Mouse (Mus musculus) cerebellum, adult 18-20 months (tissue): Measurements from ENCODE around the gene Cnot6.

Source experiments
- DNase-seq, 2 experiments: peaks; one replicate each; pipeline ENCODE4 v3.0.0; 2021

The Cnot6 gene

DNA sequence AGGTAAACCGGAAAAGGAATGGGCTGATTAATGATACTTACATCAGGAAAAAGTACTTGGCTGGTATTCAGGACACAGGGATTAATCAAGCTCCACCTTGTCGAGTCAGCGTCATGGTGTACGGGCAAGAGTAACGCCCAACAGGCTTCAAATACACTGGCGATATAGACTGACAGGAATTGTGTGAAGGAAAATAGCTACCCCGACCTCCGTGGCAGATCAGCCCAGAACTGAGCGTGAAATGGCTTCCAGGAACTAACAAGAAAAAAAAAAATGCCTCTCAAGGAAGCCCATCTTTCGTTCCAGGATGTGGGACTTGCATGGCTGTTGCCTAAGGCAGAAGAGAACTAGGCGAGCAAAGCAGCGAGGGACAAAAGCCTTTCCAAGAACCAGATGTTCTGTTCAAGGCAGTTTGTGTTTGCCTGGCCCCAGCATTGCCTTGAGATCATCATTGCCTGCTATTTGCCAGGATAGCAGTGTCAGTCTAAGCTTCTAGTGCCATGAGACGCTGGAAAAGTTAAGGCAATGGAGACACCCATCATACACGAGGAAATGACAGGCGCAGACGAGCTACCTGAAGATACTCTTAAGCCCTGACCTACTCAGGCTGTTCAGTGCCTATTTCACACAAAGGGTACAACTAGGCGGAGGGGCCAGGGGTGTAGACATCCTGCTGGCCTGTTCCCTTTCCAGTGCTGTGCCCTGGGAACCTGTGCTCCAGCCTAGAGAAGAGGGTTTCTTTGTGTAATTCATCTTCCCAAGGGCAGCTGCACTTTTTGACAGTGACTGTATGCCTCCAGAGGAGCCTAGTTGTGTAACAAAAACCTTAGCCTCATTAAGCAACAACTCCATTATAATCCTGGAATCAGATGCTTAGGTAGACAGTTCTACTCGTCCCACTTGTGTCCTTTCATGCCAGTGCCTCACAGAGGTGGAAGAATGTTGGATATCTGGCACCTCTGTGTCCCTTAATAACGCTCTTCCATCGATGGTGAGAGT, 1.1 kb upstream of the Cnot6 start:
- peak; percentile 17 to 37 for DNase-seq

DNA sequence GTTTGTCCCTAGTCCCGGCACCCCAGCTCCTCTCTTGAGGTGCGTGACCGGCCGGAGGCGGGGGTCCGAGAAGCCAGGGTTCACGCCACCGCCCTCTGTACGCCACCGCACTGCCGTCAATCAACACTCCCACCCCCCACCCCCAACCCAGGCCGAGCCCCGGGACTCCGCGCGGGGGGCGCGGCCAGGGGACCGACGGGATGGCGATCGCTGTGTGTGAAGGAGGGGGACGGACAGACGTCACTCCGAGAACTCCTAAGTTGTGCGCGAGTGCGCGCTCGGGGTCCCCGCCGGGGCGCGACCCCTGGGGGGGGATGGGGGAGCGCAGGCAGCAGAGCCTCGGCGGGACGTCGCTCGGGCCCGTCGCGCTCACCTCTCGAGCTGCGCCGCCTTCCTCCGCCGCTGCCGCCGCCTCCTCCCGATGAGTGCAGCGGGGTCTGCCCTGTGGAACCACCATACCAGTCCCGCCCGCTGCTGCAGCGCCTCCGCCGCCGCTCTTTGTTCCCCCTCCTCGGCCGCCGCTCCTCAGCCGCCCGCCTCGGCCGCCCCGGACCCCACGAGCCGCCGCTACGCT, 455 bp downstream of the Cnot6 start:
- DNase-seq: peak; percentile 46 to 49

DNA sequence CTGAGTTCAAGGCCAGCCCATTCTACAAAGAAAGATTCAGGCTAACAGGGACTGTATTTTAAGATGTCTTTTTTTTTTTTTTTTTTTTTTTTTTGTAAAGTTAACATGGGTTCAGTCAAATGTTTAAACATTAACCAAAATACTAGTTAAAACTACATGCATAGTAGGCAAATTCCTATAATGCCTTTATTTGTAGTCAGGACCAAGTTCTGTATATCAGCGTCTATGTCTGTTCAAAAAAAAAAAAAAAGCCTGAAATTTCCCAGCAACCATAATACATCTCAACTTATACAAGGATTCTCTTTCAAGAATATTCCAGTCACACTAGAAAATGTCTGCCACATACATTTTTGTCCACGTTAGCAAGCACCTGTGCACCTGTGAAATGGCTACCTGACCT, 1.9 kb downstream of the Cnot6 start:
- no peak for DNase-seq

DNA sequence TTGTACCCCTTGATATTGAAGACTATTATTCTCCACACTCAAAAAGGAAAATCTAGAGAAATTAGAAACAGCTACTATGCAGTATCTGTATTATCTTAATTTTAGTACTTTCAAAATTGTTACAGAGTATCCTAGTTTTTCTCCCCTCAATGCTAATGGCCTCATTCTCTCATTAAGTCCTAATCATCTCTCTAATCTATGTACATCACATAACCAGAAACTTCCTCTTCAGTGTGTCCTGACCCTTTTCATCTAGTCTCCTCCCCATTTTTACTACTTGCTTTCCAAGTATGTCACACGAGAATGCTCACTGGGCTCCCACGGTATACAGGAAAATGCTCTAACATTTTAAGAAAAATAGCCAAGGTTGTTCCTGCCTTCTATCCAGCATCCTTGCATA, 4.7 kb downstream of the Cnot6 start:
- DNase-seq: no peak

DNA sequence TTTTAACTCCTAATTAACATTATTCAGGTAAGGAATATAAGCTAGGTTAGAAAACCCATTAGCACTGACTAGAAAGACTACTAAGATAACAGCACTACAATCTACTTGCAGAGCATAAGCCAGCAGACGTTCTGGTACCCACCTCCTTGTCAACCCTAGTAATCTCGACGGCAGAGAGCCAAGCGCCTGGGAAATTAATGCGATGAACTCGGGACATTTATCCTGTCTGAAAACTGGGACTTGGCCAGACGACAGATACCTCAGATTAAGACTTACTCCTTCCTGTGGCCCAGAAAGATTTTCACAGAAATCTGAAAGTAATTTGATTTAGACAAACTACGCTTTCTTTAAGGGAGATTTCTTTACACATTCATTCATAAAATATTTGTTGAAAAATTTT, 7.7 kb downstream of the Cnot6 start:
- no peak for DNase-seq

DNA sequence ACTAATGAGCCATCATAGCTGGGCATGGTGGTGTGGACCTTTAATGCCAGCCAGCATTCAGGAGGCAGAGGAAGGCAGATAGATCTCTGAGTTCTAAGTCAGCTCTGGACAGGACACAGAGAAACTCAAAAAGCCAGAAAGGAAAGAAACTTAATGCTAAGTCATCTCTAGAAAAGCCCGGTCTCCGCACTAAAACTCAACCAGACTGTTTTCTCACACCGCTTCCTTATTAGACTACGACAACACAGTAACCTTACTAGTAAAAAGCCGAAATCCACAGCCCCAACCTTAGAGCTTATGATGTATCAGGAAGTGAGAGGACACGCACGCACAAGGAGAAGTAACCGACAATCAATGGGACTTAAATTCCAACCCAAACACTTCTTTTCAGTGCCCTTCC, 10.5 kb downstream of the Cnot6 start:
- no peak for DNase-seq

DNA sequence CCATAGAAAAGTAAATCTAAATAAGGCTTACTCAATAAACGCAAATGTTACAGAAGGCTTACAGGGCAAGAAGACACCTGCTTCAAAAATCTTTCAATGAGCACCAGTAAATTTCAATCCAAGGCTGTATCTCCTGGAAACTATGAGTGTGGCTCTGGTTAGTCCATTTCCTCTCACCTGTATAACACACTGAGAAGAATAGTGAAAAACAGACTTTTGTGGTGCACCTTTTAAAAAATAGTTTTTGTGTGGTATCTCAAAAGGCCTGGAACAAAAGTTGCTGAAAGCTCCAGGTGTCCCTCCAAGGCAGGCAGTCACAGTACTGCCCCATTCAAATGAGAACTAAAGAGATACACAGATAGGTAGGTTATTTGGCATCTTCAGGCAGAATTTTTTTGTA, 13.4 kb downstream of the Cnot6 start:
- no peak for DNase-seq

DNA sequence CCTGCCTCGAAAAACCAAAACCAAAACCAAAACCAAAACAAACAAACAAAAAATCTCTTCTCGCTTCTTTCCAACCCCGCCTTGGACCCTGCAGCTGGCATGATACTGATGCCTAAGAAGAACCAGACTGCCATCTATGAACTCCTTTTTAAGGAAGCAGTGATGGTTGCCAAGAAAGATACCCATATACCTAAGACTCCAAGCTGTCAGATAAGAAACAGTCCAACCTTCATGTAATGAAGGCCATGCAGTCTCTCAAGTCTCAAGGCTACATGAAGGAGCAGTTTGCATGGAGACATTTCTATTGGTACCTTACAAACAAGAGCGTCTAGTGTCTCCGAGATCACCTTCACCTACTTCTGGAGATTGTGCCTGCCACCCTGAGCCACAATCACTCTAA, 14.7 kb downstream of the Cnot6 start:
- no peak for DNase-seq

DNA sequence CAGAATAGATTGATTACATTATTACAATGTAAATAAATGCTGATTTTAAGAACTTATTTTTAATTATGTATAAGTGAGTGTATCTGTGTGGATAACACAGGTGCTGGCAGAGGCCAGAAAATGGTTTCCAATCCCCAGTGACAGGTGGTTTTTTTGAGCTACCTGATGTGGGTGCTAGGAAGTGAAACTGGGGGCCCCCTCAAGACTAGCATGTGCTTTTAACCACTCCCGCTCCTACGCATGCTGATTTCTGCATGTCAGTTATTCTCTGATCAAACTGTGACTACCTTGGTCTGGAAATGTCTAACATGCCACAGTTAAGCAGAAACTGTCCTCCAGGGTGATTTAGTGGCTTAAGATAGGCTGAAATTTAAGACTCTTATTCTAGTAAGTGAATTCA, 16.1 kb downstream of the Cnot6 start:
- DNase-seq: no peak

DNA sequence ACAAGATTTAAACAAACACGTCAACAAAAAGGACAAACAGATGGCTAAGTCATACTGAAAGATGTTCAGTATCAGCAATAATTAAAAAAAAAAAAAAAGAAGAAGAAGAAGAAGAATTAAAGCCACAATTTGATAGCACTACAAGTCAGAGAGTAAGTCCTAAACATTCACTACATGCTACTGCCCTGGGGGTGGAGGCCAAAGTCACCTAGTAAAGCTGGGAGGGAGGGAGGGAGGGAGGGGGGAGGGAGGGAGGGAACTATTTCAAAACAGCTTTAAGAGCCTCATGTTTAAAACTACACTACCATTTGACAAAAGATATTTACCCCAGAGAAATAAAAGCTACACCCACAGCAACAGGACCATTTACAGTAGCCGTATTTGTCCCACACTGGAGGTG, 16.8 kb downstream of the Cnot6 start:
- DNase-seq: no peak

DNA sequence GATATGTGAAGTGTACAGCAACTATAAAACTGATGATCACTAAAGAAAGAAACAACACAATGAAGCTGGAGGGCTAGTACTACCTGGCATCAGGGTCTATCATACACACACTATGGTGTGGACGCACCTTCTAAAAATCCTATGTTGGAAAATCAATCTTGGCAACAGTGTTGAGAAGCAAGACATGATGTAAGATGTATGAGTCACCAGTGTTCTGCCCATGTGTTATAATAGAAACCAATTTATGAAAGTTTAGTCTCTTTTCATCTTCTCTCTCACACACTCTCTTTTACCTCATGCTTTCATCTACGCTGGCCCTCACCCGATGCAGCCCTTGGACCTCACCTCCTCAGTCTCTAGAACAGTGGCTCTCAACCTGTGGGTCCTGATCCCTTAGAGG, 17.5 kb downstream of the Cnot6 start:
- DNase-seq: no peak

DNA sequence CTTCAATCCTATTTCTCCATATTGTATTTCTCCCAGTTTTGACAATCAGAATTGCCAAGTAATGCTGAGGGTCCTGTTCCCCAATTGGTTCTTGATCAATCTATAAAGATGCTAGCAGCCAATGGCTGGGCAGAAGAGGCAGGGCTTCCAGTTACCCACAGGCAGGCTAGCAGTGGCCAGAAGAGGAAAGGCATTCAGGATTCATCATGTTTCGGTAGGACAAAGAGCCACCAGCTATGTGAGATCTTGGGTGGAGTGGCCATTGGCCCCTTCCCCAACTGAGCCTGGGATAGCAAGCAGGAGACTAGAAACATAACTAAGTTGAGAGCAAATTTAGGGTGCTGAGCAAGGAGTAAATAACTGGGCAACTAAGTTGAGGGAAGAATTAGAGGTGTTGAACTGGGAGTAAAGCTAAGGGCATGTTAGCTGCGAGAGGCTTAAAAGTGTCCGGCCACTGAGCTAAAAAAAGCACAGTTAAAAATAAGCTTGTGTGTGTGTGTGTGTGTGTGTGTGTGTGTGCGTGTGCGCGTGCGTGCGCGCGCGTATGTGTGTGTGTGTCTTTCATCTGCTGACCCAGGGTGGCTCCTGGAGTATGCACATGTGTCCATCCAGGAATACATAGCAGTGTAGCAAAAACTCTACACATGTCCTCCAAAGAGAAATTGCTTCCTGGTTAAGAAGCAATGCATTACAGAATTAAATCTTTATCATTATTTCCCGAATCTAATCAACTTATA, 28.1 kb downstream of the Cnot6 start:
- no peak for DNase-seq

DNA sequence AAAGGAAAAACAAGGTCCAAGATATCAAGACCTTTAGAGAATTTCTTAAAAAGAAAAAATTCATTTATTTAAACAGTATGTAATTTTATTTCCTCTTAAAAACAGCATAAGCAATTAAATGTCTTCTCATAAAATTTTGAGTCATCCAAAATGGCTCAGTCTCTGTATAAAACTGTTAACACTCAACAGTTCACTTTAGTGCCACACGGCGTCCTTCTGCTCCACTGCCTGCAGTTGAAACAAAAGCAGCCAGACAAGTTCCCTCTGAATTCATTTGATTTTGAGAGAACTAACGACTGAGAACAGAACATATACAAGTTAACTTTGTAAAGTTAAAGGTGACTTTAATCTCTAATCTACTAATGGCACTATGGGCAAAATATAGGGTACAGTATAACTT, 39.1 kb downstream of the Cnot6 start:
- DNase-seq: no peak

DNA sequence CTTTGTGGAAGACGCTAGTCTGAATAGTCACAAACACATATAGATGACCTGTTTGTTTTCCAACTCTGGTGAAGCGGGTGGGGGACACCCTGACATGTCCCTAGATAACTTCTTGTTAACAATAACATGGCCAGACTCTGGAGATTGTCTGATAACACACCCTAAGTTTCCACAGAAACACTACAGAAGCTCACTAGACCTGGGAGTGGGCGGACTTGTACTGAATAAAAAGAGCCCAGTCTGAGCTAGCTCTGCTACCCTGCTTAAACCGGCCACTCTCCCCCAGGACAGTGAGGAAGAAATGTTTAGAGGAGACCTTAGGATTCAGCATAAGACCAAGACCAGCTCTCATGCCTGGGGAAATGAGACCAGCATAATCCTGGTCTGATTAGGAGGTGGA, 47.1 kb downstream of the Cnot6 start:
- DNase-seq: no peak

DNA sequence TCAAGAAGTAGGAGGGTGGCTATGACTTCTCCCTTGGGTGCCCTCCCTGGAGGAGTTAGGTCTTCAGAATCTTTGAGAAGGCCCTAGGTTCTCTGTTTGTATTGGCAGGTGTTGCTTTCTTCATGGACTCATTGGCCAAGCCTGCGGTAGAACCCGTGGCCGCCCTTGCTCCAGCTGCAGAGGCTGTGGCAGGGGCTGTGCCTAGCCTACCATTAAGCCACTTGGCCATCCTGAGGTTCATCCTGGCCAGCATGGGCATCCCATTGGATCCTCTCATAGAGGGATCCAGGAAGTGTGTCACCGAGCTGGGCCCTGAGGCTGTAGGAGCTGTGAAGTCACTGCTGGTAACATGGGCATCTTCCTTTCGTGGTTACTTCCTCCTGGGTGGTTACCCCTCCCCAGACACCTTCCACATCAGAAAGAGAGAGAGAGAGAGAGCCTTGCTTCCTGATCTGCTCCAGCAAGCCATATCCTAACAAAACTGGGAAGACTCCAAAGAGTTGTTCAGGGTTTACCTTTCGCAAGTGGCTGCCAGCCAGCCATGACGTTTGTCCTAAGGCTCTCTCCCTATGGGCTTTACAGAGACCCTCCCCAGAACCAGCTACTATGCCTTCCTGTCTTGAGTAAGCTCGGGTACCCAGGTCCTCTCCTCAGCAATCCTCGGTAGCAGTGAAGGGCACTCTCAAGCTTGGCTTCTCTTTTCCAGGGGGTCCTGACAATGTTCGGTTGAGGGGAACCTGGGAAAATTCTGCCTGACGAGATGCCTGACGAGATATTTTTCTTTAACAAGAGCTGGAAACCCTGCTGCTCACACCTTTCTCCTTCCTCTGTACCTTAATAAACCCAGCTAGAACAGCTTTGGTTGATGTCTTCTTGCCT, 48.0 kb downstream of the Cnot6 start:
- no peak for DNase-seq

DNA sequence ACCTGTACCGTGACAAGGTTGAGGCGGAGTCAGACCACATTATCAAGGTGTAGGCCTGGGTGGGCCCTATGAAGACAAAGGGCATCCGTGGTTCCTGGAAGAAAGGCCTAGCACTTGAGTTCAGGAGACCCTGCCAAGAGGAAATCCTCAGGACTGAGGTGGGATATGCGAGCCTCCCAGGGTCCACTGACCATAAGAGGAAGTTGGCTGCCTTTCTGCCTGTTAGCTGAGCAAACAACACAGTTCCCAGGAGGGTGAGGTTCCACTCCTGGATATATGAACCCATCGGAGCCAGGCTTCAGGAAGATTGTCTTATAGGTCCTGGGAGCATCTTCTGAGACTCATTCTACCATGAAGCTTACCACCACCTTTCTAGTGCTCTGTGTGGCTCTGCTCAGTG, 49.2 kb downstream of the Cnot6 start, which contains the start of gene Scgb3a1:
TSS of gene Scgb3a1 (plus strand) at position 301 of the 400 bp plus-strand sequence.
- DNase-seq: no peak

DNA sequence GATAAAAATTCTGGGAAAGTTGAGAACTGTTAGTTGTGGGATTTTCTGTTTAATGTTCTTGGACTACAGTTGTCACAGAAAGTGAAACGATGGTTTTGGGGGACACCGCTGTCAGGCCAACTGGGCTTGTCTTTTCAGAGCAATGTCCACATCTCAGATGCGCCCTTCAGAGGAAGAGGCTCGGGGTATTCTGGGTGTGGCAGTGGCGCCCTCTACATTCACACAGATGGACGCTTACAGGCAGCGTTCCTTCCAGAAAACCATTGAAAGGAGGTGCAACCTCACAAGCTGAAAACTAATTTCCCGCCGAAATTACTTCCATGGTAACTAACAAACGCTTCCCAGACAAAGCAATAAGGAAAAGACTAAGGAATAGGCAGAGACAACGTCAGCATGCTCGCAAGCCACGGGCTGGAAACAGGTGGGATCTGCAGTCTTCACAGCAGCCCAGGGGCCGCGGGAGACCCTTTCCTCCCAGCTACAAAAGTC, 50.2 kb downstream of the Cnot6 start:
- no peak for DNase-seq

DNA sequence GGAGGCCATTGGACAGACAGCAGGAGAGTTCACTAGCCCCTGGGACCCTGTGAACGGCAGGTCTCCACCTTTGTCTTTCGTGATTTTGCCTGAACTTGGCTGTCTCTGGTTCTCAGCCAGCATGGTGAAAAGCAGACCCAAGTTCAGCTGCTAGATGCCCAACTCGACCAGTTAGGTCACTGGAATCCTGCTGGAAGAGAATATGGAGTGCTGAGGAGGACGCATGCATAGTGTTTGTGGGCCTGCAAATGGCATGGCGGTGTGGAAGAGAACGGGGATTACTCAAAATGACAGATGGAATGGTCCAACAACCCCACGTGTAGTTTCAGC, 53.1 kb downstream of the Cnot6 start:
- no peak for DNase-seq

DNA sequence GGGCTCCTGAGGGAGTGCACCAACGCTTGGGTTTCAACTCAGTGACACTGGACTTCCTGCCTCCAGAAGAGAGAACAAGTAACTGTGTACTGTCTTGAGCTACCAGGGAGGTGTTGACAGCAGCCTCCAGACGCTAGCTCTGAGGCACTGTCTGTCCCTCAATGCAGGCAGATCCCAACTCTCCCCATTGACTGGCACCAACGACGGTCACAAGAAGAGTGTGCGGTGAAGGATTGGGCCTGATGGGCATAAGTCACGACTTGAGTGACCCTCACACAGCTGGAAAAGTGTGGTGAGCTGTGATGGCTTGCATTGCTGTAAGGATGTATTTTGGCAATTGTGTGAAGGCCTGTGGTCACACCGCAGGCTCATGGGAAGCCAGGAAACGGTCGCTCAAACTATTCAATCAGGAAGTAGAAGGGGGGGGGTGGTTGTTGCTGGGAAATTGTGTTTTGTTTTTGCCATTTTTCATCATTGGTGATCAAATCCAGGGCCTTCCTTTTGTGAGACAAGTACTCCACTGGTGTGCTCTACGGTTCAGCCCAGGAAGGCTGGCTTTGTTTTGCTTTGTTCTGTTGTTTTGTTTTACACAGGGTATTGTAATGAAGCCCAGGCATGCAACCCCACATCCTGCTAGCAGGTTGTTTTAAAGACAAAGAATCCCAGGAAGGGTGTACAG, 53.6 kb downstream of the Cnot6 start:
- DNase-seq: no peak

DNA sequence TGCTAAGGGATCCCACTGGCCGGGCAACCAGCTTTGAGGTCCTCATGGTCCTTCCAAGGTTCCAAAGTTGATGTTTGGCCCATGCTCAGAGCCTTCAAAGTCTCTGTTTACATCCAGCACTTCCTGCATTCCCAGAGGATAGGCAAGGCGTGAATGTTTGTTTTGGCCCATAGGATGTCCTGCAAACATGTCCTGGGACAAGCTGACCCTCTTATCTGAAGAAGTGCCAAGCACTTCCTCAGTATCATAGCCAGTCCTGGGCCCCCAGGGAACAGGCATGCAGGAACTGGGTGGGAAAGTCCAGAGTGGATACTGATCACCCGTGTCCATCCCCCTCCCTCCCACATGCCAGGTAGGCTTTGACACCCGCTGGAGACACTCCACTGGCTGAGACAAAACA, 54.5 kb downstream of the Cnot6 start:
- DNase-seq: no peak

DNA sequence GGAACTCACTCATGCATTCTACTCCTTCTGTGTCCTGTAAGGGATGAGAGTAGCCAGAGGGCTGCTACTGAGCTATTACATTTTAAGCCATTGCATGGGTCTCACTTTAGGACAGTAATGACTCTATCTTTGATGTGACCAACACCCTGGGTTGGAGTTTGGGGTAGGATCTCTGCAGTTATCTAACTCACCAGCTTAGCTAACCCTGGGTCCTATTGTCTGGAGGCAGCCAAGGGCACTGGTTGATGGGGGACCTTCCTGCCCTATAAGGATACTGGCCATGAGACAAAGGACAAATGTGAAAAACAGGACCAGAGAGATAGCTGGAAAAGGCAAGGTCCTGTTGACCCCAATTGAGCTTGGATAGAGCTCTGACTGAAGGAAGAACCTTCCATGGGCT, 57.0 kb downstream of the Cnot6 start:
- DNase-seq: no peak

DNA sequence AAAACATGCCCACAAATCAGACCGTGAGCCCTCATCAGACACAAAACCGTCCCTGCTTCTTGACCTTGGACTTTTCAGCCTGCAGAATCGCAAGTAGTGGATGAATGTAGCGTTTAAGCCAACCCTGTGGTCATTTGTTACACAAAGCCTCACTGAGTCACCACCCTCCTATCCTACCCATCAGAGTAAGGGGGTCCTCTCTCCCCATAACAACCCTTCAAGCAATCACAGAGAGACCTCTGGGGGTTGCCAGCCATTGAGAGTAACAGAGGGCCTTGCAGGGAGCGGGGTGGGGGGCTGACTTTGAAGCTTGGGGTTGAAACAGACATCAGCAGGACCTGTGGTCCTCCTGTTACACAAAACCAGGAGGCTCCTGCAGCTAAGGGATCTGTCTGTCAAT, 57.9 kb downstream of the Cnot6 start:
- DNase-seq: no peak
